Mouse (Mus musculus) yolk sac, embryonic 10.5 days (tissue): ENCODE results near the gene Fchsd2.

Experiments
- DNase-seq: peaks from one replicate; pipeline ENCODE4 v3.0.0-alpha.2; 2017; ENCODE audit warnings: low spot score

The Fchsd2 gene

DNA sequence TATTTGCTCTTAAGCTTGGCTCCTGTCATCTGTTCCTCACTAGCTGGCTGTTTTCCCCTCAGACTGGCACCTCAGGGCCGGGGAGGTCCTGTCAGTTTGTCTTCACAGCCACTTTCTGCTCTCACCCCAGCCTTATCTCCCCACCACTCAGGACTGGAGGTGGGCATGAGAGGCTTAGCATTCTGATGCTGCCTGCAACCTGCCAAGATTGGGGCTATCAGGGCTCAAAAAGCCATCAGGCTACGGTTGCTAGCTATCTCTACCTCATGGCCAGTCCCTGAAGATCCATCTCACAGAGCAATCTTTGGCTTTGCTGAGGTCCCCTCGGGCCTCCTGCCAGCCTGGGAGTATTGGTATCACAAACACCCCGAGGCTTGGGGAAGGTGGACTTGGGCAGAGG is 226.2 kb downstream of the Fchsd2 start:
- DNase-seq: no peak

DNA sequence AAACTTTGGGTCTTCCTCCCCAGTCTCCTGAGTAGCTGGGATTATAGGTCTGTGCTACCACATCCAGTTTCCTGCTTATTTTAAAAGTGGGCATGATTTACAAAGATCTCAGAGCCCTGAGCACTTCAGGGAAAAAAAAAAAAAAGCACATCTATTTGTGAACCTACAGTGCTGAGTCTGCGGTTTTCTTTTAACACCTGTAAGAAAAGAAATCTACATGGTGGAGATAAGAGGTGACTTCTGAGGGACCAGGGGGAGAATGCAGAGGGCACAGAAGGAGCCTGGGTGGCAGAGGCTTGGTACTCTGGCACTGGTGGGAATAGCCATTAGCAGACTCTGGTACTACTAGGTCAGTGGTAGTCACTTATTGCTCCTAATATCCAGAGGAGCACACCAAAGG is 227.1 kb downstream of the Fchsd2 start:
- no peak for DNase-seq

- DNase-seq: peak; percentile 89
Observed at GRCm38 (mm10) chr7:101320399-101321217, 227.9 kb downstream of the Fchsd2 start.

DNA sequence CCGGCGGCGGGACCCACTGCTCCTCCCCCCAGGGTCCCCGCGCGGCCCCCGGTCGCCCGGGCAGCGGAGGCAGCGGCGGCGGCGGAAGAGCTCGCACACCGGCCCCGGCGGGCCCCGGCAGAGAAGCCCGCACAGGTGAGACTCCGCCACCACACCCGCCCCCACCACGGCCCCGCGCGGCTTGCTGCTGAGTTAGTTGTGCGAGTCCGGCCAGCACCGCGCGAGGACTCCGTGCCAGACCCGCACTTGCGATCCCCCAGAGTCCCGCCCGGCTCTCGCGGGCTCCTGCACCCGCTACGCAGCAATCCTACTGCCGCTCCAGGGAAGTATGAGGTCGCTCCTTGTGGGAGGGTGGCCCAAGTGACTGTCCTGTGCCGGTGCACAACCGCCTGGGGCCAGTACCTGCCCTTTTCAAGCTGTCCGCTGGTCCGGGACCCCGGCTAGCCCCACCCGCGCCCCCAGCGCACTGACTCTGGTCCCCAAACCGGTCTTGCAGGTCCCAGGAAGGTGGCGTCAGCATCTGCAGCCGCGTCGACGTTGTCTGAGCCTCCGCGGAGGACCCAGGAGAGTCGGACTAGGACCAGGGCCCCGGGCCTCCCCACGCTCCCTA is 228.7 kb downstream of the Fchsd2 start:
- peak; percentile 50 for DNase-seq

- peak; percentile 74 for DNase-seq
Observed at GRCm38 (mm10) chr7:101323141-101323594, 230.5 kb downstream of the Fchsd2 start.

DNA sequence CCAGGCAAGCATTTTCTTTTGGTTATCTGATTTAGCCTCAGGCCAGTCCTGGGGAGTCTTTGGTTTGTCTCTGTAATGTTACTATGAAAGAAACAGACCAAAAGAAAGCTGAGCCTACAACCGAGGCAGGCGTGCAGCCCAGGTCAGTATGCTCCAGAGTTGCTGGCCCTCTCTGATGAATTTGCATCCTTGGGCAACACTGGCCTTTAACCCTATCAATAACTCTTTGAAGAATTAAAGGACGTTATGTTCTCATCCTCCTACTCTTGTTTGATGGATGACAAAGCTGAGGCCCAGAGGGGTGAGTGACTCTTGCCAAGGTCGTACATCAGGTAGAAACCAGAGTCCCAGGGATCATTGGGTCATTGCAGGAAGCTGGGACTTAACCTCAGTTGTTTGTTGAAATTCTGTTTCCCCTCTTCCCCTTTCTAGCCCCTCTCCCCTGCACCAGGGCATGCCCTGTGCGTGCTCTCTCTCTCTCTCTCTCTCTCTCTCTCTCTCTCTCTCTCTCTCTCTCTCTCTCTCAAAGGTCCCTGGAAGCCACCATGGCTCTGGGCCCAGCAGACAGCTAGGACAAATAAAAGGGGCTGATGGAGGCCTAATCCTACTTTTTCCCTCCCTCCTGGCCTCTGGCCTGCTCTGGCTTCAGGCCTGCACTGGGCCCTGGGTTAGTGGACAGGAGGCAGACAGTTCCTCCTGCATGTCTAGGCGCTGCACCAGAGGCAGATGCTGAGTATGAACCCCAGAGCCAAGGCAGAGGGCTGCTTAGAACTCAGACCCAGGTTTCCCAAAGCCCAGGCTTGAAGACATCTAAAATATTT is 231.7 kb downstream of the Fchsd2 start:
- no peak for DNase-seq

GRCm38 (mm10) chr7:101326006-101326405 is 233.3 kb downstream of the Fchsd2 start:
- no peak for DNase-seq

DNA sequence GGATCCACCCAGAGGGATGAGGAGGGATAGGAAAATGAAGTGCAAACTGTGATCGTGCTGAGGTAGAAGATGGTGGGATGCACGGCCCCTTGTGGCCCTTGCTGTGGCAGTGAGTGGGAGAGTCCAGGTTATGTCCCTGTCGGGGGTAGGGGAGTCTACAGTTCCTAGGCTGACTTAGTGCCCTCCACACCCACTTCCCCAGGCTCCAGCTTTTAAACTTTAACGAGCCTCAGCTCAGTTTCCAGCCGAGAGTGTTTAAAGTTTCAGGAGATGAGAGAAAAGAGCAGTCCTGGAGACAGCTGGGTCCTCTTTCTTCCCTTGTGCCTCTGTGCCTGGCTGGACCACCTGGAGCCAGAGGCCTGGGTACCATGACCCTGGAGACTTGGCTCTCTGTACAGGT is 234.6 kb downstream of the Fchsd2 start:
- DNase-seq: no peak

DNA sequence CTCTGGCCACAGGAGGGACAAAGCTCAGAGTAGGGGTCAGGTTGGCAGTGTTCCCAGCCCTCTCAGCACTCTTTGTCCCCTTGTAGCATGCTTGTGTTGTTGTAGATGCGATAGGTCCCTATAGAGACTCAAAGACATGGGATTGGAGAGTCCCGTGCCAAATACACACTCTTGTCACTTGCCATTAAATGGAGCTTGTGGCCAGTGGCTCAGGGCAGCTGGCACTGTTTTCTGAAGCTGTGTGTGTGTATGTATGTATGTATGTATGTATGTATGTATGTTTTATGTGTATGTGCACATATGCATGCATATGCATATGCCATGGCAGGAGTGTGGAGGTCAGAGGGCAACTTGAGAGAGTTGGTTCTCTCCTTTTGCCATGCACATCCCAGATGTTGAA is 235.1 kb downstream of the Fchsd2 start:
- no peak for DNase-seq

GRCm38 (mm10) chr7:101328621-101329158 is 236.0 kb downstream of the Fchsd2 start:
- no peak for DNase-seq

- DNase-seq: no peak
Observed at GRCm38 (mm10) chr7:101329606-101330005, 236.9 kb downstream of the Fchsd2 start.

DNA sequence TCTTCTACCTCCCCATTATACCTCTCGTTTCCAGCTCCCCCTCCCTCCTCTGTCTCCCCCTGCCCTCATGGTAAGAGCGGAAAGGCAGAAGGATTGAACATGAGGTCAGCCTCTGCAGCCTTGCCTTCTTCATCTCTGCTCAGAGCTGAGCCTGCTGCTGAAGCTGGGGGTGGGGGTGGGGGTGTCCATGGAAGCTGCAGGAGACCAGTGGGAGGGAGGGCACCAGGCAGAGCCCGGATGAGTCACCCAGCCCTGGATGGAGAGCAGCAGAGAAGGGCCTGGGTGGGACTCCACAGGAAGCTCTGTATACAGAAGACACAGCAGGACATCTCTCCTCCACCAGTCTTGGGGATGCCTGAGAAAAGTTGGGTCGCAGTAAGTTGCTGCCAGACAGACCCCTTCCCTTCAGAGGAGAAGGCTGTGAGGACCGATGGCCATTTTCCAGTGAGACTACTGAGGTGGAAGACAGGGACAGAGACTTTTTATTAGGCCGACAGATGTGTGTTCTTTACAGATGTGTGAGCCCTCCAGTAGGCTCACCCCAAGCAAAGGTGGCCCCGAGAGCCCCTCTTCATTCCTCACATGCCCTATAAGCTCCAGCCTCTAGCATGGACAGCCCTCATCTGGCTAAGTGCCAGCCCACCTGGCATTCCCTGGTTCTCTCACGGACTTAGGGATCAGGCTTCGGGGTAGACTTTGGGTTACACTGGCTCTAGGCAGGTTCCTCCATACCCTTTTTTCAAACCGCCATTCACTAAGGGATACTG is 237.6 kb downstream of the Fchsd2 start:
- no peak for DNase-seq

DNA sequence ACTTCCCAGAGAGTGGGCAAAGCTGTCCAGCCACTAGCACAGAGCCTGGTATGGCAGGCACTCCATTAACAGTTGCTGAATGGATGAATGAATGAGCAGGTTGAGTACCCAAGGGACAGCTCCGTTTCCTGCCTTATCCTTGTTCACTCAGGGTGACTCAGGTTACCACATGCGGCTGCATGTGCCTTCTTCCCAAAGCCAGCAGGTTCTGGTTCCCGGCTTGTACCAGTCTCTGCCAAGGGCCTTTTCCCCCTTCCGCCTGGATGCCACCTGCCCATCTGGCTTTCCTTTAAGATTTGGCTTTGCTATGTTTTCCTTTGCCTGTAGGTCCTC is 238.1 kb downstream of the Fchsd2 start:
- no peak for DNase-seq

GRCm38 (mm10) chr7:101332045-101332831 is 239.6 kb downstream of the Fchsd2 start:
- no peak for DNase-seq
